Mouse (Mus musculus): ENCODE results near the gene Crygn. TPM values are rescaled to one million over a fixed set of nuclear protein-coding genes. Genes with fewer than 3 reads are reported as not detected.

Crygn gene
- not detected in 2 replicates for polyA plus RNA-seq (2016; fragmentation: Nextera tagmentation; extraction: Ambion mirVana)

- ATAC-seq (ENCODE audit: low FRiP score, low read depth) = no peak
- 27% methylated on average over 18 of the region's 18 CpGs for WGBS
- Histone ChIP-seq H3K27ac (replicated peaks) (no peak within 1 kb of the TSS), H3K4me3 (no peak within 1 kb of the TSS), H3K9ac (replicated peaks) (no peak within 1 kb of the TSS; the same call in 1 of the 2 replicates), H3K9me3 (no peaks in the 10 kb centered on the region), H3K4me2 (replicated peaks) (no peak within 1 kb of the TSS), H3K27me3 (peaks cover 4% of the 10 kb centered on the region; the same call in 1 of the 2 replicates), H3K36me3 (no peaks in the 10 kb centered on the region), H3K4me1 (no peaks in the 10 kb centered on the region)
Observed at GRCm38 (mm10) chr5:24757816-24758215, at the start of gene Crygn. Gene Crygn, minus strand, starts transcription at chr5:24758008.

GRCm38 (mm10) chr5:24805222-24805621 lies 47.4 kb upstream of the Crygn start:
- H3K9ac ChIP-seq (replicated peaks) = no peak overlapping the region
- H3K36me3 ChIP-seq = peaks cover 65% of the 10 kb centered on the region
- H3K4me1 ChIP-seq = no peaks in the 10 kb centered on the region
- H3K9me3 ChIP-seq = no peaks in the 10 kb centered on the region
- no peak overlapping the region for H3K4me2 ChIP-seq (replicated peaks)
- H3K4me3 ChIP-seq = no peak overlapping the region
- no peaks in the 10 kb centered on the region for H3K27me3 ChIP-seq
- no peak for ATAC-seq (ENCODE audit: low FRiP score, low read depth)
- WGBS = 74% methylated on average over 6 of the region's 6 CpGs
- H3K27ac ChIP-seq (replicated peaks) = no peak overlapping the region

GRCm38 (mm10) chr5:24804661-24805060 lies 46.9 kb upstream of the Crygn start:
- H3K36me3 ChIP-seq = peaks cover 64% of the 10 kb centered on the region
- no peak for ATAC-seq (ENCODE audit: low FRiP score, low read depth)
- no peaks in the 10 kb centered on the region for H3K9me3 ChIP-seq
- H3K4me2 ChIP-seq (replicated peaks) = no peak overlapping the region
- no peak overlapping the region for H3K27ac ChIP-seq (replicated peaks)
- H3K9ac ChIP-seq (replicated peaks) = no peak overlapping the region
- WGBS = 91% methylated on average over 8 of the region's 8 CpGs
- no peaks in the 10 kb centered on the region for H3K4me1 ChIP-seq
- H3K4me3 ChIP-seq = no peak overlapping the region
- H3K27me3 ChIP-seq = no peaks in the 10 kb centered on the region

- peaks cover 43% of the 10 kb centered on the region for H3K36me3 ChIP-seq
Observed at GRCm38 (mm10) chr5:24801841-24802624, 44.2 kb upstream of the Crygn start.

GRCm38 (mm10) chr5:24800416-24800815 lies 42.6 kb upstream of the Crygn start:
- H3K9ac ChIP-seq (replicated peaks) = no peak overlapping the region
- H3K4me2 ChIP-seq (replicated peaks) = no peak overlapping the region
- no peak overlapping the region for H3K27ac ChIP-seq (replicated peaks)
- H3K4me1 ChIP-seq = no peaks in the 10 kb centered on the region
- peaks cover 27% of the 10 kb centered on the region for H3K36me3 ChIP-seq
- ATAC-seq (ENCODE audit: low FRiP score, low read depth) = no peak
- H3K9me3 ChIP-seq = no peaks in the 10 kb centered on the region
- H3K27me3 ChIP-seq = no peaks in the 10 kb centered on the region
- no peak overlapping the region for H3K4me3 ChIP-seq

More at GRCm38 (mm10) chr5:24801841-24802624, 44.2 kb upstream of the Crygn start:
- WGBS = 85% methylated on average over 6 of the region's 6 CpGs
- Histone ChIP-seq H3K4me2 (replicated peaks) (no peak overlapping the region), H3K4me3 (no peak overlapping the region), H3K4me1 (no peaks in the 10 kb centered on the region), H3K9ac (replicated peaks) (no peak overlapping the region), H3K27me3 (no peaks in the 10 kb centered on the region), H3K27ac (replicated peaks) (no peak overlapping the region; the same call in 1 of the 2 replicates), H3K9me3 (no peaks in the 10 kb centered on the region)
- no peak for ATAC-seq (ENCODE audit: low FRiP score, low read depth)

GRCm38 (mm10) chr5:24798639-24799038 lies 40.8 kb upstream of the Crygn start:
- Histone ChIP-seq H3K4me1 (no peaks in the 10 kb centered on the region), H3K9me3 (no peaks in the 10 kb centered on the region), H3K9ac (replicated peaks) (no peak overlapping the region), H3K4me2 (replicated peaks) (no peak overlapping the region), H3K27me3 (no peaks in the 10 kb centered on the region), H3K27ac (replicated peaks) (no peak overlapping the region), H3K36me3 (peaks cover 11% of the 10 kb centered on the region), H3K4me3 (no peak overlapping the region)
- WGBS = 85% methylated on average over 10 of the region's 10 CpGs
- no peak for ATAC-seq (ENCODE audit: low FRiP score, low read depth)

- Histone ChIP-seq H3K9ac (replicated peaks) (no peak overlapping the region), H3K4me1 (no peaks in the 10 kb centered on the region), H3K4me2 (replicated peaks) (no peak overlapping the region), H3K27me3 (no peaks in the 10 kb centered on the region), H3K36me3 (peaks cover 5% of the 10 kb centered on the region), H3K9me3 (no peaks in the 10 kb centered on the region), H3K27ac (replicated peaks) (no peak overlapping the region), H3K4me3 (no peak overlapping the region)
- no peak for ATAC-seq (ENCODE audit: low FRiP score, low read depth)
- WGBS = 68% methylated on average over 7 of the region's 7 CpGs
Observed at GRCm38 (mm10) chr5:24797858-24798257, 40.0 kb upstream of the Crygn start.

GRCm38 (mm10) chr5:24792961-24793360 lies 35.2 kb upstream of the Crygn start:
- Histone ChIP-seq H3K9ac (replicated peaks) (no peak overlapping the region), H3K27ac (replicated peaks) (no peak overlapping the region), H3K4me2 (replicated peaks) (no peak overlapping the region), H3K4me3 (no peak overlapping the region), H3K9me3 (no peaks in the 10 kb centered on the region), H3K36me3 (no peaks in the 10 kb centered on the region), H3K27me3 (no peaks in the 10 kb centered on the region), H3K4me1 (no peaks in the 10 kb centered on the region)
- ATAC-seq (ENCODE audit: low FRiP score, low read depth) = no peak
- WGBS = 74% methylated on average over 7 of the region's 7 CpGs

- no peaks in the 10 kb centered on the region for H3K36me3 ChIP-seq
- no peak overlapping the region for H3K4me2 ChIP-seq (replicated peaks)
- no peaks in the 10 kb centered on the region for H3K9me3 ChIP-seq
- WGBS = 74% methylated on average over 4 of the region's 4 CpGs
- no peak overlapping the region for H3K9ac ChIP-seq (replicated peaks)
- ATAC-seq (ENCODE audit: low FRiP score, low read depth) = no peak
- peaks cover 18% of the 10 kb centered on the region for H3K27me3 ChIP-seq
- H3K4me1 ChIP-seq = peaks cover 6% of the 10 kb centered on the region
- no peak overlapping the region for H3K27ac ChIP-seq (replicated peaks)
- H3K4me3 ChIP-seq = no peak overlapping the region
Observed at GRCm38 (mm10) chr5:24782957-24783356, 25.1 kb upstream of the Crygn start.

GRCm38 (mm10) chr5:24781048-24781447 lies 23.2 kb upstream of the Crygn start:
- ATAC-seq (ENCODE audit: low FRiP score, low read depth) = no peak
- H3K9me3 ChIP-seq = no peaks in the 10 kb centered on the region
- H3K4me3 ChIP-seq = no peak overlapping the region
- H3K4me2 ChIP-seq (replicated peaks) = no peak overlapping the region
- peaks cover 19% of the 10 kb centered on the region for H3K27me3 ChIP-seq
- H3K9ac ChIP-seq (replicated peaks) = no peak overlapping the region
- H3K4me1 ChIP-seq = peaks cover 6% of the 10 kb centered on the region
- no peaks in the 10 kb centered on the region for H3K36me3 ChIP-seq
- H3K27ac ChIP-seq (replicated peaks) = no peak overlapping the region
- WGBS = 17% methylated on average over 5 of the region's 5 CpGs

- Histone ChIP-seq H3K27ac (replicated peaks) (no peak overlapping the region), H3K4me3 (no peak overlapping the region), H3K9me3 (no peaks in the 10 kb centered on the region), H3K9ac (replicated peaks) (no peak overlapping the region), H3K4me1 (peaks cover 6% of the 10 kb centered on the region), H3K36me3 (no peaks in the 10 kb centered on the region), H3K27me3 (peaks cover 19% of the 10 kb centered on the region), H3K4me2 (replicated peaks) (no peak overlapping the region)
- WGBS = 46% methylated on average over 15 of the region's 15 CpGs
- ATAC-seq (ENCODE audit: low FRiP score, low read depth) = no peak
Observed at GRCm38 (mm10) chr5:24779881-24780512, 22.2 kb upstream of the Crygn start.

- H3K4me3 ChIP-seq = no peak overlapping the region
- H3K4me1 ChIP-seq = peaks cover 6% of the 10 kb centered on the region
- ATAC-seq (ENCODE audit: low FRiP score, low read depth) = no peak
- no peaks in the 10 kb centered on the region for H3K36me3 ChIP-seq
- H3K4me2 ChIP-seq (replicated peaks) = no peak overlapping the region
- H3K27me3 ChIP-seq = peaks cover 19% of the 10 kb centered on the region
- H3K9ac ChIP-seq (replicated peaks) = no peak overlapping the region
- H3K9me3 ChIP-seq = no peaks in the 10 kb centered on the region
- H3K27ac ChIP-seq (replicated peaks) = no peak overlapping the region
Observed at GRCm38 (mm10) chr5:24779321-24779720, 21.5 kb upstream of the Crygn start.

Data from midbrain, embryonic 12.5 days (tissue).